Mouse (Mus musculus) midbrain, postnatal 0 days (tissue): Measurements from ENCODE around the gene Ferd3l. TPM values are rescaled to one million over a fixed set of nuclear protein-coding genes. Genes with fewer than 3 reads are reported as not detected.
A peak's percentile ranks its signal among the peaks of the same experiment; 100 is the strongest.

Experiments used
- ATAC-seq: fragments of 200-750 bp; cut with Nextera tagmentation; 2 replicates; pipeline ENCODE4 v1.8.0; 2017; ENCODE audit warnings: moderate number of reproducible peaks, mild to moderate bottlenecking, moderate TSS enrichment, moderate library complexity; ENCODE audit not compliant: low FRiP score
- DNase-seq: peaks from one replicate; pipeline ENCODE4 v3.0.0-alpha.2; 2015; ENCODE audit warnings: low spot score
- H3K27ac ChIP-seq: fragments of 300-500 bp; sonication (generic); 2 replicates; pipeline ENCODE4 v1.5.1; 2014; ENCODE audit warnings: low read depth, mild to moderate bottlenecking, low read length, mixed read lengths
- H3K27me3 ChIP-seq: fragments of 300-500 bp; sonication (generic); 2 replicates; pipeline ENCODE4 v1.6.1; 2014; ENCODE audit warnings: low read length, control low read depth, mixed read lengths; ENCODE audit not compliant: insufficient read depth
- H3K36me3 ChIP-seq: fragments of 300-500 bp; sonication (generic); 2 replicates; pipeline ENCODE4 v1.6.1; 2014; ENCODE audit warnings: low read length, control low read depth, mixed read lengths; ENCODE audit not compliant: insufficient read depth
- H3K4me1 ChIP-seq: fragments of 300-500 bp; sonication (generic); 2 replicates; pipeline ENCODE4 v1.6.1; 2014; ENCODE audit warnings: mild to moderate bottlenecking, control low read depth, antibody characterized with exemption, low read length, mixed read lengths; ENCODE audit not compliant: insufficient read depth
- H3K4me2 ChIP-seq: fragments of 300-500 bp; sonication (generic); 2 replicates; pipeline ENCODE4 v1.6.1; 2014; ENCODE audit warnings: low read depth, mild to moderate bottlenecking, low read length, mixed read lengths; ENCODE audit not compliant: poor library complexity, severe bottlenecking
- H3K4me3 ChIP-seq: fragments of 300-500 bp; sonication (generic); 2 replicates; pipeline ENCODE4 v1.5.1; 2014; ENCODE audit warnings: low read depth, mild to moderate bottlenecking, low read length, moderate library complexity
- H3K9ac ChIP-seq: fragments of 300-500 bp; sonication (generic); replicated peaks from 2 replicates; pipeline ENCODE4 v1.6.1; 2014; ENCODE audit warnings: mild to moderate bottlenecking, low read length, moderate library complexity, mixed read lengths; ENCODE audit not compliant: poor library complexity, severe bottlenecking
- H3K9me3 ChIP-seq: fragments of 300-500 bp; sonication (generic); 2 replicates; pipeline ENCODE4 v1.6.1; 2016; ENCODE audit warnings: low read length, control low read depth
- CTCF ChIP-seq: IDR thresholded peaks from 2 replicates; pipeline ENCODE4 v1.5.1; 2016; ENCODE audit warnings: antibody characterized with exemption, mild to moderate bottlenecking
- WGBS: fragments of 180-500 bp; shearing (Covaris S2); extraction: QIAGEN DNeasy Blood & Tissue Kit; methylation state at CpG from one replicate; pipeline ENCODE4 v1.1.7; 2014; 5-methylcytosine and 5-hydroxymethylcytosine counted together
- polyA plus RNA-seq: library from polyadenylated mRNA; unstranded; fragments of >200 nt; fragmentation: Nextera tagmentation; extraction: Ambion mirVana; gene quantifications from 2 replicates; pipeline ENCODE4 v1.2.1, GENCODE M21; 2015
- total RNA-seq: library from RNA; depleted of rRNA; stranded (reverse); fragments of >200 nt; gene quantifications from 2 replicates; pipeline ENCODE4 v1.2.3, GENCODE M21; 2014

Ferd3l gene
- total and polyA plus RNA-seq, 2 experiments from 2014 or later, result 0.53 to 1.5 TPM

- no peak overlapping the region for H3K9ac ChIP-seq
- DNase-seq, result no peak
- peaks cover 30% of the 10 kb centered on the region for H3K27me3 ChIP-seq
Observed at GRCm38 (mm10) chr12:33952843-33953242, 24.6 kb downstream of the Ferd3l start.

GRCm38 (mm10) chr12:33954931-33955565, 26.8 kb downstream of the Ferd3l start:
- Histone ChIP-seq H3K4me1 (no peaks in the 10 kb centered on the region), H3K4me2 (no peak overlapping the region), H3K27ac (no peak overlapping the region), H3K36me3 (no peaks in the 10 kb centered on the region), H3K27me3 (peaks cover 46% of the 10 kb centered on the region), H3K4me3 (no peak overlapping the region), H3K9me3 (no peaks in the 10 kb centered on the region), H3K9ac (no peak overlapping the region)
- DNase-seq (no peak), ATAC-seq (no peak)
- no peak for TF ChIP-seq CTCF
- 13% methylated on average over 8 of the region's 8 CpGs for WGBS

More at GRCm38 (mm10) chr12:33952843-33953242, 24.6 kb downstream of the Ferd3l start:
- Histone ChIP-seq H3K4me3 (no peak overlapping the region), H3K9me3 (no peaks in the 10 kb centered on the region), H3K36me3 (no peaks in the 10 kb centered on the region), H3K4me1 (no peaks in the 10 kb centered on the region), H3K27ac (no peak overlapping the region), H3K4me2 (no peak overlapping the region)
- 10% methylated on average over 3 of the region's 3 CpGs for WGBS
- no peak for ATAC-seq
- peak; percentile 78 for TF ChIP-seq CTCF

- no peak overlapping the region for H3K4me2 ChIP-seq
- peaks cover 49% of the 10 kb centered on the region for H3K27me3 ChIP-seq
- no peak for DNase-seq
Observed at GRCm38 (mm10) chr12:33955606-33956295, 27.5 kb downstream of the Ferd3l start.

GRCm38 (mm10) chr12:33956576-33957399, 28.6 kb downstream of the Ferd3l start:
- Histone ChIP-seq H3K4me2 (peak overlapping the region; percentile 79), H3K4me3 (peak overlapping the region; percentile 45), H3K4me1 (no peaks in the 10 kb centered on the region), H3K9ac (no peak overlapping the region), H3K27ac (no peak overlapping the region), H3K36me3 (no peaks in the 10 kb centered on the region), H3K27me3 (peaks cover 56% of the 10 kb centered on the region), H3K9me3 (no peaks in the 10 kb centered on the region)
- no peak for TF ChIP-seq CTCF
- WGBS, result 1% methylated on average over 40 of the region's 43 CpGs
- DNase-seq, result no peak
- ATAC-seq, result peak; percentile 9; the same call in 1 of the 2 replicates

More at GRCm38 (mm10) chr12:33955606-33956295, 27.5 kb downstream of the Ferd3l start:
- ATAC-seq, result no peak
- no peak overlapping the region for H3K9ac ChIP-seq
- TF ChIP-seq CTCF, result no peak
- WGBS, result 3% methylated on average over 28 of the region's 28 CpGs
- no peaks in the 10 kb centered on the region for H3K4me1 ChIP-seq
- no peak overlapping the region for H3K4me3 ChIP-seq
- no peaks in the 10 kb centered on the region for H3K36me3 ChIP-seq
- no peaks in the 10 kb centered on the region for H3K9me3 ChIP-seq
- no peak overlapping the region for H3K27ac ChIP-seq

- Histone ChIP-seq H3K4me1 (no peaks in the 10 kb centered on the region), H3K4me3 (peak within 1 kb of the TSS; percentile 45), H3K36me3 (no peaks in the 10 kb centered on the region), H3K4me2 (peak within 1 kb of the TSS; percentile 79), H3K27ac (0 out of 2 replicates have a peak within 1 kb of the TSS, but pooled peaks have one; percentile 3), H3K27me3 (peaks cover 61% of the 10 kb centered on the region), H3K9me3 (no peaks in the 10 kb centered on the region), H3K9ac (peak within 1 kb of the TSS; percentile 42; the same call in 1 of the 2 replicates)
- ATAC-seq (peak; percentile 55; the same call in 1 of the 2 replicates), DNase-seq (no peak)
- TF ChIP-seq CTCF, result no peak
- under 1% methylated on average over 51 of the region's 105 CpGs for WGBS
Observed at GRCm38 (mm10) chr12:33957400-33958240, 29.4 kb downstream of the Ferd3l start, which contains the start of gene Twist1. TSS of gene Twist1 (plus strand) at chr12:33957671.
